In the genomic region with DNA sequence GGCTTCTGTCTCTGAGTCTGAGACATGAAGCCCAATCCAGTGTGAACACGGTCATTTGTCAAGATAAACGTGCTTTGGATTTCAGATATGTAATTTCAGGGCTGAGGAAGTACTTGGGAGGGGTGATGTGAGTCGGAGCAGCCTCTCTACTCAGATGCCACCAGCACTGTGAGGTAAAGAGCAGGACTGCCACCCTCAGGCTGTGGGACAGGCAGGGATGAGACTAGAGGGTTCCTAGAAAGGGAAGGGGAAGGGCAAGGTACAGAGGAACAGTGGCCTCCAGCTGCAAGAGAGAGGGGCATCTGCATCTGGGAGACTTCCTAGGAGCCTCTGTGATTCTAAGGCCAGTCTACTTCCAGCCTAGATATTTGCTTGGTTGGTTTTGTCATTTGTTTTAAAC, we compare ENCODE assay signal across 16 mouse cellular contexts.
DNase-seq lines count a peak whose midpoint lies in the region; ATAC-seq and TF ChIP-seq lines count a peak whose summit lies in the region.
"Had no signal": no experiment of that assay in that cellular context is flagged by ENCODE, and none has a peak within 500 bp of the region (broad histone marks: within the 10 kb centered on the region; RNA-seq: fewer than 3 reads in every experiment).

No protein-coding gene starts in this region.

- no peak overlapping the region for H3K9ac ChIP-seq in forebrain, postnatal 0 days
- H3K9ac ChIP-seq in forebrain, embryonic 16.5 days (replicated peaks; ENCODE audit: low read depth, low read length) = no peak overlapping the region
- no peak overlapping the region for H3K9ac ChIP-seq in hindbrain, postnatal 0 days (replicated peaks; ENCODE audit: low read length)
- no peak overlapping the region for H3K9ac ChIP-seq in hindbrain, embryonic 14.5 days
- H3K9ac ChIP-seq: liver, embryonic 13.5 days; lung, embryonic 15.5 days had no signal

- 76% methylated on average over 3 of the region's 3 CpGs for WGBS in forebrain, postnatal 0 days
- WGBS in forebrain, embryonic 16.5 days = 82% methylated on average over 3 of the region's 3 CpGs
- WGBS in hindbrain, postnatal 0 days = 68% methylated on average over 3 of the region's 3 CpGs
- 67% methylated on average over 3 of the region's 3 CpGs for WGBS in hindbrain, embryonic 14.5 days

- no peaks in the 10 kb centered on the region for H3K36me3 ChIP-seq in forebrain, postnatal 0 days (ENCODE audit: insufficient read depth)
- no peaks in the 10 kb centered on the region for H3K36me3 ChIP-seq in forebrain, embryonic 16.5 days (ENCODE audit: control insufficient read depth, insufficient read depth)
- no peaks in the 10 kb centered on the region for H3K36me3 ChIP-seq in hindbrain, postnatal 0 days (ENCODE audit: insufficient read depth, low read length)
- no peaks in the 10 kb centered on the region for H3K36me3 ChIP-seq in hindbrain, embryonic 14.5 days (replicated peaks; ENCODE audit: control insufficient read depth, insufficient read depth)
- no peaks in the 10 kb centered on the region for H3K36me3 ChIP-seq in megakaryocyte, embryonic 14.5 days (replicated peaks; ENCODE audit: low read length)
- H3K36me3 ChIP-seq: limb, embryonic 10.5 days; liver, embryonic 13.5 days; lung, embryonic 15.5 days had no signal

- 0 out of 2 replicates have a peak, but pooled peaks have one; percentile 19 for TF ChIP-seq CTCF in forebrain, postnatal 0 days (IDR thresholded peaks at IDR 0.05; ENCODE audit: low read depth)
- TF ChIP-seq CTCF in hindbrain, postnatal 0 days (IDR thresholded peaks at IDR 0.05; ENCODE audit: low read depth) = peak; percentile 35; the same call in 1 of the 2 replicates

- H3K9me3 ChIP-seq in forebrain, postnatal 0 days (ENCODE audit: low read length) = no peaks in the 10 kb centered on the region
- H3K9me3 ChIP-seq in forebrain, embryonic 16.5 days (ENCODE audit: control insufficient read depth, low read length) = no peaks in the 10 kb centered on the region
- no peaks in the 10 kb centered on the region for H3K9me3 ChIP-seq in hindbrain, postnatal 0 days (ENCODE audit: low read length)
- peaks cover 5% of the 10 kb centered on the region; the same call in 1 of the 2 replicates for H3K9me3 ChIP-seq in hindbrain, embryonic 14.5 days (ENCODE audit: control insufficient read depth, low read length)
- no peaks in the 10 kb centered on the region for H3K9me3 ChIP-seq in megakaryocyte, embryonic 14.5 days
- H3K9me3 ChIP-seq: limb, embryonic 10.5 days; liver, embryonic 13.5 days; lung, embryonic 15.5 days had no signal

- no peak overlapping the region for H3K4me2 ChIP-seq in forebrain, postnatal 0 days (ENCODE audit: low read depth)
- H3K4me2 ChIP-seq in forebrain, embryonic 16.5 days (ENCODE audit: low read length) = no peak overlapping the region
- H3K4me2 ChIP-seq in hindbrain, postnatal 0 days (ENCODE audit: low read depth, low read length) = no peak overlapping the region
- H3K4me2 ChIP-seq in hindbrain, embryonic 14.5 days (replicated peaks) = no peak overlapping the region
- H3K4me2 ChIP-seq: liver, embryonic 13.5 days; lung, embryonic 15.5 days had no signal

- DNase-seq in forebrain, postnatal 0 days = no peak
- DNase-seq in hindbrain, postnatal 0 days (ENCODE audit: low spot score) = no peak
- no peak for DNase-seq in hindbrain, embryonic 14.5 days (ENCODE audit: low spot score)
- no peak for DNase-seq in thymus, postnatal 10 days (ENCODE audit: low spot score in 2 of 2)
- DNase-seq: cerebellum, postnatal 10 days; gastrocnemius, postnatal 36 days; heart, postnatal 4 days; liver, embryonic 13.5 days; thymus, postnatal 14 days had no signal

- no peak overlapping the region for H3K4me3 ChIP-seq in forebrain, postnatal 0 days (ENCODE audit: low read depth, low read length)
- H3K4me3 ChIP-seq in forebrain, embryonic 16.5 days (replicated peaks; ENCODE audit: low read length) = no peak overlapping the region
- H3K4me3 ChIP-seq in hindbrain, postnatal 0 days (ENCODE audit: low read length) = no peak overlapping the region
- H3K4me3 ChIP-seq in hindbrain, embryonic 14.5 days (replicated peaks; ENCODE audit: low read length) = no peak overlapping the region
- H3K4me3 ChIP-seq in megakaryocyte, embryonic 14.5 days (replicated peaks) = peak overlapping the region; percentile 29
- H3K4me3 ChIP-seq: limb, embryonic 10.5 days; liver, embryonic 13.5 days; lung, embryonic 15.5 days had no signal

- no peaks in the 10 kb centered on the region for H3K4me1 ChIP-seq in forebrain, postnatal 0 days (ENCODE audit: insufficient read depth)
- H3K4me1 ChIP-seq in forebrain, embryonic 16.5 days (replicated peaks; ENCODE audit: control insufficient read depth, insufficient read depth, low read length) = no peaks in the 10 kb centered on the region
- H3K4me1 ChIP-seq in hindbrain, postnatal 0 days (ENCODE audit: insufficient read depth, low read length) = no peaks in the 10 kb centered on the region
- no peaks in the 10 kb centered on the region for H3K4me1 ChIP-seq in hindbrain, embryonic 14.5 days (replicated peaks; ENCODE audit: control insufficient read depth, insufficient read depth, low read length)
- H3K4me1 ChIP-seq in megakaryocyte, embryonic 14.5 days = peaks cover 7% of the 10 kb centered on the region
- H3K4me1 ChIP-seq: liver, embryonic 13.5 days; lung, embryonic 15.5 days had no signal

- H3K27me3 ChIP-seq in forebrain, postnatal 0 days (ENCODE audit: insufficient read depth, low read length) = no peaks in the 10 kb centered on the region
- no peaks in the 10 kb centered on the region for H3K27me3 ChIP-seq in forebrain, embryonic 16.5 days (replicated peaks; ENCODE audit: control insufficient read depth, insufficient read depth, low read length)
- no peaks in the 10 kb centered on the region for H3K27me3 ChIP-seq in hindbrain, postnatal 0 days (ENCODE audit: insufficient read depth, low read length)
- H3K27me3 ChIP-seq in hindbrain, embryonic 14.5 days (ENCODE audit: control insufficient read depth, insufficient read depth, low read length) = no peaks in the 10 kb centered on the region
- peaks cover 2% of the 10 kb centered on the region for H3K27me3 ChIP-seq in megakaryocyte, embryonic 14.5 days (replicated peaks)
- H3K27me3 ChIP-seq: liver, embryonic 13.5 days; lung, embryonic 15.5 days had no signal

- no peak overlapping the region for H3K27ac ChIP-seq in forebrain, postnatal 0 days (ENCODE audit: low read depth, low read length)
- no peak overlapping the region for H3K27ac ChIP-seq in forebrain, embryonic 16.5 days (ENCODE audit: low read length)
- H3K27ac ChIP-seq in hindbrain, postnatal 0 days = no peak overlapping the region
- H3K27ac ChIP-seq in hindbrain, embryonic 14.5 days = no peak overlapping the region
- H3K27ac ChIP-seq: limb, embryonic 10.5 days; liver, embryonic 13.5 days; lung, embryonic 15.5 days had no signal

- ATAC-seq in forebrain, postnatal 0 days = no peak
- no peak for ATAC-seq in forebrain, embryonic 16.5 days
- no peak for ATAC-seq in hindbrain, postnatal 0 days
- ATAC-seq in hindbrain, embryonic 14.5 days (ENCODE audit: low FRiP score) = no peak
- ATAC-seq in megakaryocyte, adult 5-6 weeks (ENCODE audit: poor library complexity, severe bottlenecking) = no peak
- no peak for ATAC-seq in CD4-positive, CD25-positive, alpha-beta regulatory T cell, adult 4 months
- ATAC-seq: midbrain, embryonic 16.5 days had no signal
